Mouse (Mus musculus) liver, embryonic 16.5 days (tissue): ENCODE results near the gene Exoc7. TPM values are rescaled to one million over a fixed set of nuclear protein-coding genes. Genes with fewer than 3 reads are reported as not detected.

Experiments used
- ATAC-seq: fragments of 200-750 bp; cut with Nextera tagmentation; 2 replicates; pipeline ENCODE4 v1.8.0; 2017; ENCODE audit warnings: low read depth, mild to moderate bottlenecking, moderate number of reproducible peaks, moderate library complexity
- H3K27ac ChIP-seq: fragments of 300-500 bp; sonication (generic); 2 replicates; pipeline ENCODE4 v1.5.1; 2014; ENCODE audit warnings: mild to moderate bottlenecking, low read length
- H3K27me3 ChIP-seq: fragments of 300-500 bp; sonication (generic); 2 replicates; pipeline ENCODE4 v1.6.1; 2014; ENCODE audit warnings: low read depth, low read length, mixed read lengths; ENCODE audit not compliant: control insufficient read depth, insufficient read depth
- H3K36me3 ChIP-seq: fragments of 300-500 bp; sonication (generic); 2 replicates; pipeline ENCODE4 v1.6.1; 2014; ENCODE audit warnings: mild to moderate bottlenecking; ENCODE audit not compliant: control insufficient read depth, insufficient read depth
- H3K4me1 ChIP-seq: fragments of 300-500 bp; sonication (generic); 2 replicates; pipeline ENCODE4 v1.6.1; 2014; ENCODE audit warnings: low read depth, low read length, mixed read lengths; ENCODE audit not compliant: control insufficient read depth
- H3K4me2 ChIP-seq: fragments of 300-500 bp; sonication (generic); 2 replicates; pipeline ENCODE4 v1.6.1; 2014; ENCODE audit warnings: low read depth, low read length, mixed read lengths
- H3K4me3 ChIP-seq: fragments of 300-500 bp; sonication (generic); 2 replicates; pipeline ENCODE4 v1.5.1; 2014; ENCODE audit warnings: low read depth, mild to moderate bottlenecking, low read length
- H3K9ac ChIP-seq: fragments of 300-500 bp; sonication (generic); 2 replicates; pipeline ENCODE4 v1.6.1; 2014; ENCODE audit warnings: low read depth, low read length
- H3K9me3 ChIP-seq: fragments of 300-500 bp; sonication (generic); replicated peaks from 2 replicates; pipeline ENCODE4 v1.6.1; 2016; ENCODE audit warnings: low read length; ENCODE audit not compliant: control insufficient read depth
- WGBS: fragments of 180-500 bp; shearing (Covaris S2); extraction: QIAGEN DNeasy Blood & Tissue Kit; methylation state at CpG from one replicate; pipeline ENCODE4 v1.1.7; 2014; ENCODE audit not compliant: insufficient replicate concordance; 5-methylcytosine and 5-hydroxymethylcytosine counted together
- polyA plus RNA-seq: library from polyadenylated mRNA; unstranded; fragments of >200 nt; fragmentation: Nextera tagmentation; extraction: Ambion mirVana; gene quantifications from 2 replicates; pipeline ENCODE4 v1.2.1, GENCODE M21; 2015

Exoc7 gene
- polyA plus RNA-seq, 1 experiment from 2014 or later = 20.4 TPM

DNA sequence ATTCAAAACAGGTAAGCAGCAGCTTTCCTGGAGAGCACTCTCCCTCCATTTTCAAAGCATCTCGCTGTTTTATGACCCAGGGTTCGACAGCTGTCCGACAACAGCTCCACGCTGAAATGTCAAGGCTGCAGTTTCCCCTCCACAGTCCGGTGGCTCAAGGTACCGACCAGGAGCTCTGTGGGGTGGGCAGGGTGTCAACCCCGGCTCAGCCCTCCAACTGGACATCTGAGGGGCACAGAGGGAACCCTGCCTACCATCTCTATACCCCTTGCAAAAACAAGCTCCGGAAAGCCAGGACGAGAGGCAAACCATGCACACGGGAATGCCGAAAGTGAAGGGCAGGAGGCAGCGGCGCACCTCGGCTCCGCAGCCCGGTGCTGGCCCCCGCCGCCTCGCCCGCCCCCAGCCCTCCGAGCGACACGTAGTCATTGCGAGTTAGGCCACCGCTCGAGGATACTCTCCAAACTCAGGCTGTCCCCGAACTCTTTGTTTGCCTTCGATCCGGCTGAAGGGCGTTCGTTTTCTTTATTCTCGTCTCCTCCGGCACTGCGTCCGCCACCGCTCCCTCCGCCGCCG, 33.5 kb downstream of the Exoc7 start:
- H3K27me3 ChIP-seq = no peaks in the 10 kb centered on the region
- H3K4me2 ChIP-seq = peak overlapping the region; percentile 65
- peak overlapping the region; percentile 24 for H3K27ac ChIP-seq
- no peaks in the 10 kb centered on the region for H3K9me3 ChIP-seq
- peaks cover 19% of the 10 kb centered on the region for H3K4me1 ChIP-seq
- under 1% methylated on average over 39 of the region's 39 CpGs for WGBS
- peaks cover 14% of the 10 kb centered on the region for H3K36me3 ChIP-seq
- peak overlapping the region; percentile 93 for H3K4me3 ChIP-seq
- ATAC-seq = peak; percentile 44
- H3K9ac ChIP-seq = peak overlapping the region; percentile 93

DNA sequence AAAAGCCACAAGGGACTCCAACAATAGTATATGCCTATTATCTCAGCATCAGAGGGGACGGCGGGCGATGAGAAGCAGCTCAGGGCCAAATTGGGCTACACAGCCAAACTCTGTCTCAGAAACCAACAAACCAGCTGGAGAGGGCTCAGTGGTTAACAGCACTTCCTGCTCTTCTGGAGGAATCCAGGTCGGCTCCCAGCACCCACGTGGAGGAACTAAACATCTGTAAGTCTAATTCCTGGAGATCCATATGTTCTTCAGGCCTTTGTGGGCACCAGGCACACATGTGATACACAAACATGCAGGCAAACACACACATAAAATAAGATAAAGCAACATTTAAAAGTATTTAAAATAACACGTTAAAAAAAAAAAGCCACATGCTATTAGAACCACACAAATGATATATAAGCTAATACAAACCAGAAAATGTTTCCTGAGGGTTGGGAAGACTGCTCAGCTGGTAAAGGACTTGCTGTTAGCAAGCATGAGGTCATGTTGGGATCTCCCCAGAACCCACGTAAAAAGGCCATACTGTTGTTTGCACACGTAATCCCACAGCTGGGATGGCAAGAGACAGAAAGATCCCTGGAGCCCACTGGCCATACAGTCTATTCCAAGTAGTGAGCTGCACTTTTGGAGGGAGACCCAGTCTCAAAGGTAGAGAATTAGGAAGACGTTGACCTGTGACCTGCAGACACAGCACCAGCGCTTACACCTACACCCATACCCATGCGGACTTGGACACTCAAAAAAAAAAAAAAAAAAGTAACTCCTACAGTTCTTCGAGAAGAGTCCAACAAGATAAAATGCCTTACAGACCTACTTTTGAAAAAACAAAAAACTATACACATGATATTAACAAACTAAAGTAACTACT, 34.2 kb downstream of the Exoc7 start:
- ATAC-seq = no peak
- peak overlapping the region; percentile 93 for H3K4me3 ChIP-seq
- H3K36me3 ChIP-seq = peaks cover 21% of the 10 kb centered on the region
- peaks cover 19% of the 10 kb centered on the region for H3K4me1 ChIP-seq
- no peaks in the 10 kb centered on the region for H3K9me3 ChIP-seq
- no peaks in the 10 kb centered on the region for H3K27me3 ChIP-seq
- peak overlapping the region; percentile 93 for H3K9ac ChIP-seq
- H3K27ac ChIP-seq = no peak overlapping the region
- H3K4me2 ChIP-seq = peak overlapping the region; percentile 65
- 18% methylated on average over 12 of the region's 12 CpGs for WGBS

GRCm38 (mm10) chr11:116269560-116269959, 37.5 kb downstream of the Exoc7 start:
- Histone ChIP-seq H3K4me1 (peaks cover 24% of the 10 kb centered on the region), H3K36me3 (peaks cover 38% of the 10 kb centered on the region)

GRCm38 (mm10) chr11:116268313-116268712, 38.7 kb downstream of the Exoc7 start:
- no peak overlapping the region for H3K9ac ChIP-seq
- ATAC-seq = no peak
- H3K4me1 ChIP-seq = peaks cover 22% of the 10 kb centered on the region
- 85% methylated on average over 6 of the region's 6 CpGs for WGBS
- H3K27ac ChIP-seq = no peak overlapping the region
- no peak overlapping the region for H3K4me2 ChIP-seq
- H3K27me3 ChIP-seq = no peaks in the 10 kb centered on the region
- H3K36me3 ChIP-seq = peaks cover 49% of the 10 kb centered on the region
- no peak overlapping the region for H3K4me3 ChIP-seq
- no peaks in the 10 kb centered on the region for H3K9me3 ChIP-seq

More at GRCm38 (mm10) chr11:116269560-116269959, 37.5 kb downstream of the Exoc7 start:
- no peak overlapping the region for H3K4me2 ChIP-seq
- no peak overlapping the region for H3K27ac ChIP-seq
- H3K9ac ChIP-seq = no peak overlapping the region
- ATAC-seq = no peak
- 85% methylated on average over 8 of the region's 8 CpGs for WGBS
- H3K9me3 ChIP-seq = no peaks in the 10 kb centered on the region
- no peak overlapping the region for H3K4me3 ChIP-seq
- H3K27me3 ChIP-seq = no peaks in the 10 kb centered on the region

- ATAC-seq = no peak
- Histone ChIP-seq H3K36me3 (peaks cover 56% of the 10 kb centered on the region), H3K27me3 (no peaks in the 10 kb centered on the region), H3K27ac (no peak overlapping the region), H3K4me2 (no peak overlapping the region), H3K4me3 (no peak overlapping the region), H3K9ac (no peak overlapping the region), H3K4me1 (peaks cover 17% of the 10 kb centered on the region), H3K9me3 (no peaks in the 10 kb centered on the region)
- WGBS = 75% methylated on average over 8 of the region's 8 CpGs
Observed at GRCm38 (mm10) chr11:116267637-116268036, 39.4 kb downstream of the Exoc7 start.

GRCm38 (mm10) chr11:116265850-116266249, 41.2 kb downstream of the Exoc7 start:
- no peak overlapping the region for H3K4me2 ChIP-seq
- no peak overlapping the region for H3K4me3 ChIP-seq
- no peak for ATAC-seq
- H3K4me1 ChIP-seq = peaks cover 8% of the 10 kb centered on the region
- no peaks in the 10 kb centered on the region for H3K27me3 ChIP-seq
- H3K9me3 ChIP-seq = no peaks in the 10 kb centered on the region
- H3K36me3 ChIP-seq = peaks cover 55% of the 10 kb centered on the region
- peak overlapping the region; percentile 42; the same call in 1 of the 2 replicates for H3K27ac ChIP-seq
- WGBS = 67% methylated on average over 4 of the region's 4 CpGs
- no peak overlapping the region for H3K9ac ChIP-seq

- peak overlapping the region; percentile 42; the same call in 1 of the 2 replicates for H3K27ac ChIP-seq
- H3K4me3 ChIP-seq = no peak overlapping the region
- no peaks in the 10 kb centered on the region for H3K9me3 ChIP-seq
- peak; percentile 85 for ATAC-seq
- H3K4me2 ChIP-seq = no peak overlapping the region
- H3K9ac ChIP-seq = no peak overlapping the region
- no peaks in the 10 kb centered on the region for H3K27me3 ChIP-seq
- H3K4me1 ChIP-seq = peaks cover 8% of the 10 kb centered on the region
- peaks cover 52% of the 10 kb centered on the region for H3K36me3 ChIP-seq
- WGBS = 69% methylated on average over 11 of the region's 11 CpGs
Observed at GRCm38 (mm10) chr11:116265352-116265751, 41.7 kb downstream of the Exoc7 start.

DNA sequence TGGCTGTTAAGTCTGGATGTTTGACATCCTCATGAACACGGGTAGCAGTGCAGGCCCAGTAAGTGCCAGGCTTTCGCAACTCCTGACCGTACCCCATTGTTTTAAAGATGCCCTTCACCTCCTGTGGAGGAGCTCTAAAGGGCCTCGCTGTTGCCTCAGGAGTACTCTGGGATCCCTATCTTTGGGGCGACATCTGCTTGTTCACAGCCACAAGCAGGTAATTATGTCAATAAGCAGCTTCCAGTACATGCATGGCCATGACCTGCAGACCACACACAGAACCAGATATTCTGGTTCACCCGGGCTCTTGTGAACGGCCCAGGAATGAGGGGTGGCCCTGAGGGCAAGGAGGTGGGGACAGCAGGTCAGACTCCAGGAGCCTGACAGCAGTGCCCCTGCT, 46.8 kb downstream of the Exoc7 start:
- 68% methylated on average over 7 of the region's 7 CpGs for WGBS
- no peaks in the 10 kb centered on the region for H3K27me3 ChIP-seq
- H3K36me3 ChIP-seq = peaks cover 42% of the 10 kb centered on the region
- ATAC-seq = no peak
- peaks cover 9% of the 10 kb centered on the region for H3K4me1 ChIP-seq
- H3K4me3 ChIP-seq = no peak overlapping the region
- H3K27ac ChIP-seq = no peak overlapping the region
- H3K9me3 ChIP-seq = no peaks in the 10 kb centered on the region
- H3K9ac ChIP-seq = no peak overlapping the region
- H3K4me2 ChIP-seq = no peak overlapping the region

GRCm38 (mm10) chr11:116259461-116259860, 47.6 kb downstream of the Exoc7 start:
- peak; percentile 21; the same call in 1 of the 2 replicates for ATAC-seq
- WGBS = 39% methylated on average over 8 of the region's 8 CpGs

More at GRCm38 (mm10) chr11:116259461-116259860, 47.6 kb downstream of the Exoc7 start:
- H3K36me3 ChIP-seq = peaks cover 42% of the 10 kb centered on the region
- no peak overlapping the region for H3K4me3 ChIP-seq
- no peak overlapping the region for H3K9ac ChIP-seq
- no peak overlapping the region for H3K27ac ChIP-seq
- no peaks in the 10 kb centered on the region for H3K9me3 ChIP-seq
- H3K4me1 ChIP-seq = peaks cover 10% of the 10 kb centered on the region; the same call in 1 of the 2 replicates
- no peak overlapping the region for H3K4me2 ChIP-seq
- H3K27me3 ChIP-seq = no peaks in the 10 kb centered on the region
